Mouse (Mus musculus) embryo, embryonic 10 days (tissue): ENCODE measurements around the gene Mybl2.
"Not testable (repeated sequence)": the region's sequence is repeated elsewhere in the genome, so short reads cannot be mapped to it uniquely, and the experiment has no call there.

Source experiments
- DNase-seq: peaks from one replicate; pipeline ENCODE4 v3.0.0-alpha.2; 2015; ENCODE audit warnings: low spot score

The Mybl2 gene

DNA sequence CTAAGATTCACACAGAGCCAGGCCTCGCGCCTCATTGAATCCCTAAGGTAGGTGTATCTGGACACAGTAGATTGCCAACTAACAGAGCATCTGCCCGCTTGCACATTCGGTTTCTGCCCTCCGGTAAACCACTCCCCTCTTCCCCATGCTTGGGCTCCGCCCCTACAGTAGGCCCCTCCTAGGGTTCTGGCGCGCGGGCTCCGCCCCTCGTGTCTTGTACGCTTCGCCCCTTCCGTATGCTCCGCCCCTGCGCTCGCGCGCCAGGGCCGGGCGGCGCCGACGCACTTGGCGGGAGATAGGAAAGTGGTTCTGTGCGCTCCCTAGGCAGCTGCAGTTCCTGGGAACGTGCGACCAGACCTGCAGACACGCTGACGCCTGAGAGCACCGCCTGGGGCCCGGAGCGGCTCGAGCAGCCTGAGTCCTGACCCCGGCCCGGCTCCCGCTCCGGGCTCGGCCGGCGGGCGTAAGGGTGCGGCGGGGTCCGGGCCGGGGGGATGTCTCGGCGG is at the start of gene Mybl2:
Gene Mybl2 (plus strand): TSS at position 353 of the 506 bp plus-strand sequence.
- peak; percentile 98 for DNase-seq

DNA sequence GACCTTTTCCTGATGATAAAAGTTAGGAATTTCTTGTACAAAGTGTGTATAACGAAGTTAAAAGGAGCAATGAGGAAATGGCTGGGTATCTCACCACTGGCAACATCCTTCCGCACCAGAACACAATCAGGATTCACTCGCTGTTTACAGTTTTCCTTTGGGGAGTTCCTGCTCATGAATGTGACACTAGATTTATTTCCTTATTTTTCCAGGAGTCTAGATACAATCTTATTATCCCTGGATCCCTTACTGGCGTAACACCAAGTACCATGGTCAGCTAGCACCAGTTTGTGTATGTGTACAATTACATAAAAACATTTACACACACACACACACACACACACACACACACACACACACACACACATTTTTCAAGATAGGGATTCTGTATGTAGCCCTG is 47.2 kb upstream of the Mybl2 start:
- DNase-seq, result no peak

DNA sequence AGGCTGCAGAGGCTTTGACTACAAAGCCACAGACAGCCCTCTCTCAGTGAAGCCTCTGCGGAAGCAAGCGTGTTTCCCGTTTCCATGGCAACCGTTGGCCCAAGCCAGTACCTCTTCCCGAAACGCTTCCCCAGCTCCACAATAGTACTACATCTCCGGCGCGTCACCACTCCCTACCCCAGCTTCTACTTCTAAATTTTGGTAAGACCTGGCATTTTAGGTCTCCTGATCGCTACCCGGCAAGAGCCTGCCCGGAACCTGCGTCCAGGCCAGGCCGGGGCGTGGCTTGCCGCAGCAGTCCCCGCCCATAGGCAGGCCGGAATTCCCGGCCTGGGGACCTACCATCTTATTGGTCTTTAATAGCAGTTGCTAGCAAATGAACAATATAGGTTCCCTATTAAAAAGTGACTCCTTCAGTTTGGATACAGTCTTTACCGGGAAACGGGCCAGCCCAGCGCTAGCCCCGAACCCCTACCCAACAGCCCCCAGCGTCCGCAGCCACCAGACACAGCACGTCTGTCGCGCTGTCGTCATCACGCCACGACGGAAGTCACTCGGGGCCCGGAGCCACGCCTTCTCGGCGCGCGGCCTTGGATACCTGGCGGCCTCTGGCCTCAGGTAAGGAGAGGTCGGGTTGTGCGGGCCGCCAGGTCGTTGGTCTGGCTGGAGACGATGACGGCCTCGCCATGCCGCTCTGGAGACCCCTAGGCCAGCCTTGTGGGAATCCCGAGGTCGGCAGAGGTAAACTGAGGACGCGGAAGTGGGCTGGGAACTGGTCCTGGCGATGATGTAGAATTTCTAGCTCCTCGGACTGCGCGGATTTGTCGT is 37.4 kb upstream of the Mybl2 start, which contains the start of gene Ift52:
Gene Ift52 (plus strand): TSS at position 439 of the 828 bp plus-strand sequence.
- peak; percentile 96 for DNase-seq

DNA sequence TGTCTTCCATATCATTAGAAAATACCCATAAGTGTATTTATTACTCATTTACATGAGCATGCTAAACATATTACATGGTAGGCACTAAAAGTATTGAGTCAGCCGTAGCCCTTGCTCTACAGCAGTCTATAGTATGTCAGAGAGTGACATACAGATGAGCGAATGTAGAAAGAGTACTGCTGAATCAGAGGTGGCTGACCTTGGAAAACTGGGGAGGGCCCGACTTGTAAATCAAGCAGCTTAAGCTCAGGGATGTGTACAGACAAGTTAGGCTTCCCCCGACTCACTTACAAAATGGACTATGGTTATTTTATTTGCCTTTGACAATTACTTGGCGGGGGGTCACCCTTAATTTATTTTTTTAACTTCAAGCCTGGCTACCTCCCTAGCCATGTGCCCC is 23.2 kb upstream of the Mybl2 start:
- no peak for DNase-seq

DNA sequence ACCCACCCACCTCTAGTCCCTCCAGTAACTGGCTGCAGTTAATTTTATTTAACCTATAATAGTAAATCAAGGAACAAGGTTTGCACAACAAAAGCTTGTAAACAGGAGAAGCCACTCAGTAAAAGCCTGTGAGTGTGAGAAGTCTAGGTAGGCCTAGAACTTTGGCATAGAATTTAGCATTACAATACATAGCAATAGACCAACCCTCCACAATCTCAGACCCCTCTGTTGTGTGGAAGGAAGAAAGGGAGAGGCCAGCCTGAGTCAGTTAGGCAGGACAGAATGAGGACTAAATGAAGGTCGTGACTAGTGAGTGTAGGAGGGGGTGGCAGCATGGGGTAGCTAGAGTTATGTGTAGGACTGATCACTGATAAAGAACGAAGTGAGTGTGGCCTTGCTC is 22.7 kb upstream of the Mybl2 start:
- no peak for DNase-seq

DNA sequence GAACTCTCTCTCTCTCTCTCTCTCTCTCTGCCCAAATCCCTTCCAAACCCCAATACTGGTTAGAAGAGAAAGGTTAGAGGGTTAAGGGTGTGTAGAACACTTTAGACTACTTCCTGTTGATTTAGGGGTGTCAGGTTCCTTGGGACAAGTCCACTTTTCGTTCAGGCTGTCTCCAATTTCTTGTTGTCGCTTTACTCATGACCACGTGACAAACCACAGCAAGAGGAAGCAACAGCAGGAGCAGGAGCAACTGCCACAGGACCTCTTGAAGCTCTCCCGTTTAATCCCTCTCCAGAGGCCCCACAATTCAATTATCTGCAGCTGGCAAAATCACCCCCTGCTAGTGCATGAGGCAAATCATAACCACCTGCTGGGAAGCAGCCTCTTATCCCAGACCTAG is 21.9 kb upstream of the Mybl2 start:
- no peak for DNase-seq

DNA sequence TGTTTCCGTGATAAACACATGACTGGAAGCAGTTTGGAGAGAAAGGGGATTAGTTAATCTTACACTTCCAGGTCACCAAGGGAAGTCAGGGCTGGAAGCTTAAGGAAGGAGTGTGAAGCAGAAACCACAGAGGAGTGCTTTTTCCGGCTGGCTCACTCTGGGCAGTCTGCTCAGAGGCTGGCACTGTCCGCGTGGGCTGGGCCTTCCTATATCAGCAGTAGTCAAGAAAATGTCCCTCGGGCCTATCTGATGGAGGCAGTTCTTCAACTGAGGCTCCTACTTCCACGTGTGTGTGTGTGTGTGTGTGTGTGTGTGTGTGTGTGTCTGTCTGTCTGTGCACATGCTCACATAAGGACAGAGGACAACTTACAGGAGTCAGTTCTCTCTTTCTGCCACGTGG is 14.5 kb upstream of the Mybl2 start:
- DNase-seq, result no peak

DNA sequence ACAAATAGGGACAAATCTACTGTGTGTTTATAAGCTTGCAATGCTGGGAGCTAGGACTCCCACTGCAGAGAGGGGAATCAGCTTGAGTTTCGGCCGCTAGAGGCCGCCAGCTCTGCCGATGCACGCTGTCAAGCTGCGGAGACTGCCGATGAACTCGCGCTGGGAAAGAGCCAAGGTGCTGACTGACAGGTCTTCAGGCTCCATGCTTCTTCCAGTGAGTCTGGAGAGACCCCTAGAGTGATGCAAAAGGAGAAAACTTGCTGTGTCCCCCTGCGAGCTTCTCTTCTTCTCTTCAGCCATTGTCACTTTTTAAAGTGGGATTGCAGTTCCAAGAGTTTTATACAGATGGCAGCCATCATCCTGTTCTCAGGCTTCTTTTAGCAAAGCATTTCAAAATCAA is 6.4 kb upstream of the Mybl2 start:
- peak; percentile 87 for DNase-seq

DNA sequence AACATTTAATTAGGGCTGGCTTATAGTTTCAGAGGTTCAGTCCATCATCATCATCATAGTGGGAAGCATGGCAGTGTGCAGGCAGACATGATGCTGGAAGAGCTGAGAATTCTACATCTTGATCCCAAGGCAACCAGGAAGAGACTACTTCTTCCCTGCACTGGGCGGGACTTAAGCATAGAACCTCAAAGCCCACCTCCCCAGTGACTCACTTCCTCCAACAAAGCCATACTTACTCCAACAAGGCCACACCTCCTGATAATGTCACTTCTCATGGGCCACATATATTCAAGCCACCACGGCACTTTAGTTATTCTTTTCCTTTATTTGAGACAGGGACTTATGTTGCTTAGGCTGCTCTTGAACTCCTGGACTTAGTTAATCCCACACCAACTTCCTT is 5.4 kb upstream of the Mybl2 start:
- no peak for DNase-seq

DNA sequence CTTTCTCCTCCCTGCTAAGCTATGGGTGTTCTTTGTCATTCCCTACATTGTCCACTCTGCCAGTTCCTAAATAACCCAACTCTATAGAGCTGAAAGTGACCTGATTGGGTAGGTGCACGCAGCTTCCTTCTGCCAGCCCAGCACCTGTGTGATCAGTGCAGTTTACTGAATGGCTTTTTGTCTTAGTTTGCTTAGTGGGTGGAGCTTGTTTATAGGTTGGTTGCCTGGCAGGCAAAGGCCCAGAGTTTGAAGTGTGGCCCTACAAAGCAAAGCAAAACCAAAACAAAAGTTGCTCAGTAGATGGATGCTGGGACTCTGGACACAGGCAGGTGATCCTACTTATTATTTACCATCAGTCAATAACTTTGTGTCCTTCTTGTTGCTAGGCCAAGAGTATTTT is 2.8 kb upstream of the Mybl2 start:
- DNase-seq, result no peak

DNA sequence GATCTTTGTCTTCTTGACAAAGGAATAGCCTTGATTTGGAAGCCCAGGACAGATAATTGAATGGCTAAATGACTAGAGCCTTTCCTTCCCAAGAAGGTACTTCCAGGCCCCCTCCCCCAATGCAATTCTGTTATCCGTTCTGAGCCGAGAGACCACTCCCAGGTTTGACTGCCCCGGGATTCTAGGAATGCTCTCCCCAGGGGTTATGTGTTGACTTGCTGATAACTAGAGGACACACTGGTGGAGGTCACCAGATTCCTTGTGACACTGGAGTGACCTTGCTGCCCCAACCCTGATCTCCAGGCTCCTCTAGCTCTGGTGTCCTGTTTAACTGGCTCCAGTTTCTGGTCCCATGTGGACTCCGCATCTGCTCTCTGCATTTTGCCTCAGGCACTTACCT is 2.4 kb upstream of the Mybl2 start:
- DNase-seq, result no peak

DNA sequence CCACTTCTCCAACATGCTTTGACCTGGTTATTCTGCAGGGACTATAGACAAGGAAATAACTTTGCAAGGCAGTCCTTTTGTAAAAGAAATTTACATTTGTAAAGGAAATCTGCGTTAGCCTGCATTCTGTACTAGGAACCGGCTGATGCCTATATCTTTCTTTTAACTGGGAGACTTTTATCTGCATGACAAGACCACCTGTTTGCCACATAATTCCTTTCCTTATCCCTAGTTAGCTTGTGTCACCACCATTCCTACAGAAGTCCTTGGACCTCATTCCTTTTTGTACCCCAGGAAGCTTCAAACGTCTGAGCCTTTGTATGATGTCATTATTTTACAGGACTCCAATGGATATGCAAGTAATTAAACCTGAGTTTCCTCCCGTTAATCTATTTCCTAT is 1.7 kb upstream of the Mybl2 start:
- DNase-seq, result no peak

DNA sequence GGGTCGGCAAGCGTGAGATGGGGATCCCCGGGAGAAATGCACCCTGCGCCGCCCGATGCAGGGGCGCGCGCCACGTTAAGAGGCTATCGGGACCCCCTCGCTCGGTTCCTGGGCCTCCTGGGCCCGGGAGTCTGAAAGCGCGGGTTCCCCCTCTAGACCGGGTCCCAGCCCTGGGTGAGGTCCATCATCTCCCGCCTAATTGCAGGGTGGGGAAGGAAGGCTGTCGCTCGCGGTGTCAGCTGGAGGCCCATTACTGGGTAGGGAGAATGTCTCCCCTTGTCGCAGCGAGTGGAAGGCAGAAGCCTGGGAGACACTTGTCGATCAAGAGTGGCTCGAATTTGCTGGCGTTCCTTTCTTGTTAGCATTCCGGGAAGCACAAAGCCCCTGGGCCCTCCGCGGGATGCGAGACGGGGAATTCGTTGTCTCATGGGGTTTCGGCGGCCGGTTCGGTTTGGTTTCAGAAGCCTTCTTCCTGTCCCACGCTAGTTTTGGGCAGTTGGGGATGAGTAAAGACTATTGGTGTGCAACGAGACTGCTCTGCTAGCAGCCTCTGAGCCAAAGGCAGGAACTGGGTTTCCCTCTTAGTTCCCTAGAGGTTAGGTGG is 506 bp downstream of the Mybl2 start:
- peak; percentile 58 for DNase-seq

DNA sequence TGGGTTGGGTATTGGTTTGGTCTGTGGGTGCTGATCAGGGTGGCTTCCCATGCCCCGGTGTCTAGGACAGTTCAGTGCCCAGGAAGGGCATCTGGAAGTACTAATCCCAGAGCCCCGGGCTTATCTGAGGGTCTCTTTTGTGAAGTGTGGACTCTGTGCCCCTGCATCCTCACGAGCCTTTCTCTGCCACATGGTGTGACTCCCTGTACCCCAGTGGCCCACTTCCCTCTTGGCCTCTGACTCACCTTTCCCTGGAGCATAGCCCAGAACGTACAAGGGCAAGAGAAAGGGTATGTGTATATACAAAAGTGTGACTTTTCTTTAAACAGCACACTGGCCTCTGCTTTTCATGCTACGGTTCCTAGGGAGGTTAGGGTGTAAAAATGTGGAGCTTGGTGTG is 1.2 kb downstream of the Mybl2 start:
- DNase-seq, result no peak

DNA sequence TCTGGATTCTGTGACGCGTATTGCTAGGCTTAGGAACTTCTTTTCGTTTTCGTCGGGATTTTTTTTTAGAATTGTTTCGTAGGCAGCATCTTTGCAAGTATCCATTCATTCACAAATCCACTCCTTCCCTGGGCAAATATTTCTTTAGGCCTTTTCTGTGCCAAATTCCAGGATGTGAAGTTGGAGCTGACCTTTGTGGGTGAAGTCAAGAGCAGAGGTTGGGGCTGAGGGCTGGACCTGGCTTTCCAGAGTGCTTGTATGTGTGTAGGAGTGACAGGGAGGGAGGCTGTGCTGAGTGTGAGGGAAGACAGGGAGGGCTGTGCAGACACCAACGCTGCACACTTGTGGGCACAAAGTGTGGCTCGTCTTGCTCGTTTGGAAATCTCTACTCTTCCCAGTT is 2.1 kb downstream of the Mybl2 start:
- DNase-seq, result no peak

DNA sequence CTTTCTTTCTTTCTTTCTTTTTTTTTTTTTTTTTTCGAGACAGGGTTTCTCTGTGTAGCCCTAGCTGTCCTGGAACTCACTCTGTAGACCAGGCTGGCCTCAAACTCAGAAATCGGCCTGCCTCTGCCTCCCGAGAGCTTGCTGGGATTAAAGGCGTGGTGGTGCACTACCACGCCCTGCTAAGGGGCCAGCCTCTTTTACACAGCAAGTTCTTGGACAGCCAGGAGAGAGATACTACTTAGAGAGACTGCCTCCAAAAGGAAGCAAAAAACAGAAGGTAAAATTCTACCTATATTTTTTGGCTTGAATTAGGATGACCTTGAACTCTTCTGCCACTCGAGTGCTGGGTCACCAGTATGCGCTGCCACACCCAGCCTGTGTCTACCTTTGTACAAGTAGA is 4.5 kb downstream of the Mybl2 start:
- not testable (repeated sequence) for DNase-seq

DNA sequence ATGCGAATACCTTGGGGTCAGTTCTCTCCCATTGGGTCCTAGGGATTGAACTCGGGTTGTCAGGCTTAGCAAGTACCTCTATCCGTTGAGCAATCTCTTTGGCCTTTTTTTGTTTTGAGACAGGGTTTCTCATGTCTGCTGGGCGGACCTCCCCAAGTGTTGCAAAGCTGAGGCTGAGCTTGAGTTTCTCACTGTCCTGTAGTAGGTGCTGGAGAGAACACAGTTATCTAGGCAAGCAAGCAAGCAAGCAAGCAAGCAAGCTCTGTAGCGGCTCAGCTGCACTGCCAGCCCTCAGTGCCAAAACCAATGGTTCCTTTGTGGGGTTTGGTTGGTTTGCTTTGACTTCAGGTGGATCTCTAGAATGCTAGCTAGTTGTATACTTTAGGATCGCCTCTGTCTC is 6.1 kb downstream of the Mybl2 start:
- no peak for DNase-seq

DNA sequence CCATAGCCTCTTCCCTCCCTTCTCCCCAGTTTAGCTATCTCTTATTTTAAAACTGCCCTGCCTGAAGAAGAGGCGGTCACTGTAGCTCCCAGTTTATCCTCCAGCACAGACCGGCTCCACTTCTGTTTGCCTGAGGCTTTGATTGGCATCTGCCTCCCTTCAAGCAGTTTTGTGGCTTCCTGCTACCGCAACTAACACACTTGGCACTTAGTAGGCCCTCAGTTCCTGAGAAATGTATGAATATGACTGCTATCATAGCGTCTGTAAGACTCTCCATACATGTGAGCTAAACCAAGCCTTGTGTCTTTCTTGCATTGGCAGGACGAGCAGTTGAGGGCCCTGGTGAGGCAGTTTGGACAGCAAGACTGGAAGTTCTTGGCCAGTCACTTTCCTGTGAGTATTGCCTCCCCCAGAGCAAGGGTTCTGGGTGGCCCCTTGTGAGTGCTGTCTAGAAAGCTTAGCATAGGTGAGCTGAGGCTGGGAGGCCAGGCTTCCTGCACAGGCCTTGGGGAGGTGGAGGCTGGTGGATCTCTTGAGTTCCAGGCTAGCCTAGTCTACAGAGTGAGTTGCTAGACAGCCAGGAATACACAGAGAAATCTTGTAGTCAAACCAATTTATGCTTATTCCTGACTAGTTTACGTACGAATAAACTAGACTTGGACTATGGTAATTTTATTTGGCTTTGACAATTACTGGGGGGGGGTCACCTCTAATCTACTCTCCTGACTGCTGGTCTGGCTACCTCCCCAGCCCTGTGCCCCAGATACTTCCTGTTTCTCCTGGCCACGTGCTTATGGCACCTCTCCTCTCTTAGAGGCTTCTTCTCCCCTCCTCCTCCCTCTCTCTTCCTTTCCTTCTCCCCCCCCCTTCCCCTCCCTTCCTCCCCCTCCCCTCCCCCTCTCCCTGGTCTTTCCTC is 7.0 kb downstream of the Mybl2 start:
- no peak for DNase-seq

DNA sequence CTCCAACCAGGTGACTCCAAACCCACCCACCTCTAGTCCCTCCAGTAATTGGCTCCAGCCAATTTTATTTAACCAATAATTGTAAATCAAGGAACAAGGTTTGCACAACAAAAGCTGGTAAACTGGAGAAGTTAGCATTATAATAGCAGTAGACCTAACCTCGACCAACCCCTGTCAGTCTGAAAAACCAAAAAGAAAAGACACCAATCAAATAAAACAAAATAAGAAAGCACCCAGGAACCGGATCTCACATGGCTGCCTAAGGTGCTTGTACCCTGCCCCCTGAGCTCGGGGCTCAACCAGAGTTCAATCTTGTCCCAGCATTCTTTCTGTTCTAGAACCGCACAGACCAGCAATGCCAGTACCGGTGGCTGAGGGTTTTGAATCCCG is 7.6 kb downstream of the Mybl2 start:
- DNase-seq, result no peak

DNA sequence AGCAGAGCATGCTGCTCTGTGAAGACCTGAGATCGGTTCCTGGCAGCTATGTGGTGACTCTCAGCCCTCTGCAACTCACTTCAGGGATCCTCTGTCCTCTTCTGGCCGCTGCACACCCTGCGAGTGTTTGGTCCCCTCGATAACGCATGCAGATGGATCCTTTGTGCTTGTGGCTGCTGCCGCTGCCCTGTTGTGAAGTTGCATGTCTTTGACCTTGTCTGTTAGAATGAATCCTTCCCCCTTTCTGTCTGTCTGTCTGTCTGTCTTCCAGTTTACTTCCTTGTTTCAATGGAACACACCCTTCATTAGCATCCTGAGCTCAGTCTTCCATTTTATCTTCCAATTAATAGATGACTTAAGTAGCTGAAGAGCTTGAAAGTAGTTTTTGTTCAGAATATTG is 11.8 kb downstream of the Mybl2 start:
- no peak for DNase-seq

DNA sequence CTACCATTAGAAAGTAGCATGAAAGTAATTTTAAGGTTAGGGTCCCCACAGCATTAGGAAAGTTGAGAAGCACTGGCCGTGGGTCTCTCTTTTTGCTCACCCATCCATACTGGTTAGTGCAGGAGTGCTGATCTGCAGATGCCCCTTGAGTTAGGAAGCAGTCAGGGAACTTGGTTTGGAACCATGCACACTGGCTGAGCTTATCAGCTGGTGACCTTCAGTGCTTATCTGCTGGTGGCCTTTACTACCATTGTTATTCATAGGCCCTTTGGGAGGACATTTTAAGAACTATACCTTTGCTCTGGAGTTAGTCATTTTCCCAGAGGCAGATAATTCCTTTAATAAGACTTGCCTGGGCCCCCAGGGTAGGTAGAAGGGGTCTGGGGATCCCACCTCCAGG is 12.7 kb downstream of the Mybl2 start:
- DNase-seq, result no peak

DNA sequence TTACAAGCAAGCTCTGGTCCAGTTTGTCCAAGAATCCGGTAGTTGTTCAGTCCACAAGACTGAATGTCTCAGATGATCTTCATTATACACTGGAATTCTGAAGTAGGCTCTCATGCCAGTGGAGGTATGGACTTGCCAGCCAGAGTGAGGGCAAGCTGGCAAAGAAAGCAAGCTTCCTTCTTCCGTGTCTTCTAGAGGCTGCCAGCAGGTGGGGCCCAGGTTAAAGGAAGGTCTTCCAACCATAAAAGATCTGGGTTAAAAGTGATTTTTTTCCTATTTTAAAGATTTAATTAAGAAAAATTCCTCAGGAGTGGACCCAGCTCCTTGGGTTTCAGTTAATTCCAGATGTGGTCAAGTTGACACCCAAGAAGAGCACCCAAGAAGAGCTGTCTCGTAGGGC is 15.7 kb downstream of the Mybl2 start:
- no peak for DNase-seq

DNA sequence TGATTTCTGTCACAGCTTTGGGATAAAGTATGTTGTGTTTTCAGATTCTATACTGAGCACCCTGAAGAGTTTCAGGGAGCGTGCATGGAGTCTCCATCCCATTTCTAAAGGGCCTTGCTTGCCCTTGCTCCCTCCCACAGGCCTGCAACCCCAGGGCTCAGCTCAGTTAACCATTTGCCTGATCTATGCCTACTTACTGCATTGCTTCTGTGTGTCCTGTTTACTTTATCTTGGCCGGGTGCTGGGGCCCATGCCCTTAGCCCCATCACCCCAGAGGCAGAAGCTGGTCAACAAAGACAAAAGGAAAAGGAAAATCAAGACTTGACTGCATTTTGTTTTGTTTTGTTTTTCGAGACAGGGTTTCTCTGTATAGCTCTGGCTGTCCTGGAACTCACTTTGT is 17.1 kb downstream of the Mybl2 start:
- DNase-seq, result no peak
